Comparison of ENCODE assay signal across 22 mouse cellular contexts in the genomic region with DNA sequence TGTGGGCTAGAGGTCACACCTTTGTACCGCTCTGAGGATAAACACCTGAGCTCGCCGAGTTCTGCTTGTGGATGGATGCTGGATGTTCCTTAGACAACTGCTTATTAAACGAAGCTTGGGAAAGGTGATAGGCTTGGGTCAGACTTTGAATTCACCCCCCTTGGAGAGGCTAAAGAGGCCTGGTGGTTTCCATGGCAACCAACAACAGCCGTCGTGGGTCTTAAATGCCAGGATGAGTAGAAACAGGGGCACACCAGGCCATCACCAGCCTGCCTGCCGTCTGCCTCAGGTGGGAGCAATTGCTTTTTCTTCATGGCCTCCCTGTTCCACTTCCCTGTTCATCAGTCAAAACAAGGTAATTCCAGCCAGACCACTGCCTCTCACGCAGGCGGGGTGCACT.
"Had no signal": no experiment of that assay in that cellular context is flagged by ENCODE, and none has a peak within 500 bp of the region (broad histone marks: within the 10 kb centered on the region; RNA-seq: fewer than 3 reads in every experiment).

No protein-coding gene starts in this region.

- ATAC-seq: intestine, postnatal 0 days; liver, postnatal 0 days; lung, postnatal 0 days had no signal

- H3K27me3 ChIP-seq: limb, embryonic 12.5 days; limb, embryonic 15.5 days; neural tube, embryonic 12.5 days; neural tube, embryonic 15.5 days had no signal

- H3K9me3 ChIP-seq: limb, embryonic 15.5 days; neural tube, embryonic 15.5 days had no signal

- H3K9ac ChIP-seq: limb, embryonic 12.5 days; limb, embryonic 15.5 days; liver, embryonic 14.5 days; liver, postnatal 0 days; lung, embryonic 14.5 days; neural tube, embryonic 12.5 days; neural tube, embryonic 15.5 days had no signal

- H3K36me3 ChIP-seq: limb, embryonic 12.5 days; limb, embryonic 15.5 days; neural tube, embryonic 12.5 days; neural tube, embryonic 15.5 days had no signal

- H3K4me3 ChIP-seq: limb, embryonic 12.5 days; limb, embryonic 15.5 days; neural tube, embryonic 12.5 days; neural tube, embryonic 15.5 days had no signal

- H3K27ac ChIP-seq: limb, embryonic 12.5 days; limb, embryonic 15.5 days; liver, embryonic 14.5 days; macrophage; neural tube, embryonic 12.5 days; neural tube, embryonic 15.5 days; stomach, postnatal 0 days had no signal

- H3K4me1 ChIP-seq: limb, embryonic 12.5 days; limb, embryonic 15.5 days; neural tube, embryonic 12.5 days had no signal

- DNase-seq: kidney, adult 2 months; kidney, postnatal 10 days; kidney, postnatal 36 days; left cerebral cortex, postnatal 4 days; liver, postnatal 0 days; lung, embryonic 14.5 days; right cerebral cortex, adult 18-20 months; right cerebral cortex, postnatal 14 days; right cerebral cortex, postnatal 4 days; thymus, adult 18-20 months; thymus, postnatal 14 days; thymus, postnatal 4 days had no signal

- H3K4me2 ChIP-seq: limb, embryonic 12.5 days; limb, embryonic 15.5 days; liver, embryonic 11.5 days; lung, embryonic 14.5 days; neural tube, embryonic 12.5 days; neural tube, embryonic 15.5 days had no signal
